Mouse (Mus musculus) limb, embryonic 14.5 days (tissue): ENCODE results near the gene Ctnnd1. TPM values are rescaled to one million over a fixed set of nuclear protein-coding genes. Genes with fewer than 3 reads are reported as not detected.

Experiments
- ATAC-seq: fragments of 200-750 bp; cut with Nextera tagmentation; 2 replicates; pipeline ENCODE4 v1.8.0; 2017; ENCODE audit warnings: low read depth, moderate number of reproducible peaks, moderate TSS enrichment; ENCODE audit not compliant: low FRiP score
- DNase-seq: peaks from one replicate; pipeline ENCODE4 v3.0.0-alpha.2; 2015; ENCODE audit warnings: low spot score
- H3K27ac ChIP-seq: fragments of 300-500 bp; sonication (generic); replicated peaks from 2 replicates; pipeline ENCODE4 v1.5.1; 2014; ENCODE audit warnings: low read depth, mild to moderate bottlenecking, low read length, moderate library complexity, mixed read lengths
- H3K27me3 ChIP-seq: fragments of 300-500 bp; sonication (generic); 2 replicates; pipeline ENCODE4 v1.6.1; 2014; ENCODE audit warnings: low read length, mixed read lengths; ENCODE audit not compliant: control insufficient read depth, insufficient read depth
- H3K36me3 ChIP-seq: fragments of 300-500 bp; sonication (generic); 2 replicates; pipeline ENCODE4 v1.6.1; 2014; ENCODE audit warnings: mild to moderate bottlenecking, low read length, moderate library complexity, mixed read lengths; ENCODE audit not compliant: control insufficient read depth, insufficient read depth
- H3K4me1 ChIP-seq: fragments of 300-500 bp; sonication (generic); 2 replicates; pipeline ENCODE4 v1.6.1; 2014; ENCODE audit warnings: antibody characterized with exemption, low read length, mixed read lengths; ENCODE audit not compliant: control insufficient read depth, insufficient read depth
- H3K4me2 ChIP-seq: fragments of 300-500 bp; sonication (generic); replicated peaks from 2 replicates; pipeline ENCODE4 v1.6.1; 2014; ENCODE audit warnings: low read depth, mild to moderate bottlenecking, low read length, moderate library complexity; ENCODE audit not compliant: severe bottlenecking
- H3K4me3 ChIP-seq: fragments of 300-500 bp; sonication (generic); replicated peaks from 2 replicates; pipeline ENCODE4 v1.5.1; 2014; ENCODE audit warnings: low read length
- H3K9ac ChIP-seq: fragments of 300-500 bp; sonication (generic); 2 replicates; pipeline ENCODE4 v1.6.1; 2014; ENCODE audit warnings: mild to moderate bottlenecking, low read depth, low read length, moderate library complexity; ENCODE audit not compliant: severe bottlenecking
- H3K9me3 ChIP-seq: fragments of 300-500 bp; sonication (generic); 2 replicates; pipeline ENCODE4 v1.6.1; 2016; ENCODE audit warnings: low read length; ENCODE audit not compliant: control insufficient read depth
- POLR2A ChIP-seq: fragments of 200-500 bp; IDR thresholded peaks from 2 replicates; pipeline ENCODE4 v1.8.0; 2012; ENCODE audit warnings: inconsistent platforms, mild to moderate bottlenecking, moderate library complexity, borderline replicate concordance; ENCODE audit not compliant: insufficient read depth, insufficient read length; ENCODE audit errors: extremely low read depth
- WGBS: fragments of 180-500 bp; shearing (Covaris S2); extraction: QIAGEN DNeasy Blood & Tissue Kit; methylation state at CpG from one replicate; pipeline ENCODE4 v1.1.7; 2014; 5-methylcytosine and 5-hydroxymethylcytosine counted together
- polyA plus RNA-seq, 2 experiments: library from polyadenylated mRNA; depleted of rRNA in 1 of 2; stranded (reverse) in 1 of 2; unstranded in 1 of 2; fragments of >200 nt; fragmentation: Nextera tagmentation in 1 of 2; extraction: Ambion mirVana in 1 of 2; gene quantifications; 2 replicates each; pipeline versions ENCODE4 v1.2.1 to v1.2.3; 2012 to 2014

Ctnnd1 gene
- polyA plus RNA-seq, 2 experiments: 46.0 to 85.0 TPM

DNA sequence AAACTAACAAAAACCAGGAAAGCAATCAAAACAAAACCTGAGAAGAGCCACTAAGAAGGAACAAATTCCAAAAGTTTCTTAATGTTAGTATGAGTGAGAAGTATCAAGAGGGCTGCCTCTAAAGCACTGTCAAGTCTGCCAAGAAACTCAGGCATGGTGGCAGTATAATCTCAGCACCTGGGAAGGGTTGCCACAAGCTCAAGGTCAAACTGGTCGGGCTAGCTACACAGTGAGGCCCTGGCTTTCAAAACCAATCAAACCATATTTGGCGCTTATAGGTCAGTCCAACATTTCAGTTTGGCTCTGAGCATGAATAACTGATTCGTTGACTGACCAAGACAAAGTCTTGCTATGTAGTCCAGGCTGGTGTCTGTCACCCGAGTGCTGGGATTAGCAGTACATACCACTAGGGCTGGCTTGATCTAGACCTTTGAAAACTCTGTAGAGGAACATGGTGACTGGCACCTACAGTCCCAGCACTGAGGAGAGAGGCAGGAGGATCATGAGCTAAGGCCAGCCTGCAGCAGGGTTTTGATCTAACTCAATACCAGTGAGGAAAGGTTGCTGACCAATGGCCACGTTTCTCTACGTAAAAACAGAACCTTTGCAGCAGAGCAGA is 51.2 kb downstream of the Ctnnd1 start:
- H3K27ac ChIP-seq: no peak overlapping the region
- H3K9me3 ChIP-seq: no peaks in the 10 kb centered on the region
- H3K9ac ChIP-seq: no peak overlapping the region
- no peak for DNase-seq
- no peaks in the 10 kb centered on the region for H3K27me3 ChIP-seq
- ATAC-seq: no peak
- H3K4me1 ChIP-seq: no peaks in the 10 kb centered on the region
- WGBS: 93% methylated on average over 6 of the region's 6 CpGs
- TF ChIP-seq POLR2A: no peak
- H3K4me2 ChIP-seq: no peak overlapping the region
- peaks cover 70% of the 10 kb centered on the region for H3K36me3 ChIP-seq
- H3K4me3 ChIP-seq: no peak overlapping the region

DNA sequence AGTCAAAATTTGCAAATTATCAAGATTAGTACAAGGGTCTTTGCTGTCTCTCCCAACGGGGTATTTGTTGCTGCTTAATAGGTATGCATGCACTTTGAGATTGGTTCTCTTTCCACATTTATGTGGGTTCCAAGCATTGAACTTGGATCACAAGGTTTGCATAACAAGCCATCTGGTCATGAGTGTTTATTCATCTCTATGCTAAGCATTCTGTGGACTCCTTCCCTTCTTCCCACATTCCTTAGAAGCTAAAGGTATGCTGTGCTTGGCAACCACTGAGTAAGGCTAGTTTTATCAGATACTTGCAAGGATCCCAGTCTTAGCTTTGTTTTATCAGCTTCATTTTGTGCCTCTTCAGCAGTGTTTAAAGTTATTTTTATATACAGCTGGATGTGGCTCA is 53.4 kb downstream of the Ctnnd1 start:
- Histone ChIP-seq H3K27ac (no peak overlapping the region), H3K4me1 (no peaks in the 10 kb centered on the region), H3K27me3 (no peaks in the 10 kb centered on the region), H3K9me3 (no peaks in the 10 kb centered on the region), H3K4me3 (no peak overlapping the region), H3K4me2 (no peak overlapping the region), H3K9ac (no peak overlapping the region), H3K36me3 (peaks cover 55% of the 10 kb centered on the region)
- WGBS: 89% methylated on average over 1 of the region's 1 CpGs
- TF ChIP-seq POLR2A: no peak
- DNase-seq (no peak), ATAC-seq (no peak)

DNA sequence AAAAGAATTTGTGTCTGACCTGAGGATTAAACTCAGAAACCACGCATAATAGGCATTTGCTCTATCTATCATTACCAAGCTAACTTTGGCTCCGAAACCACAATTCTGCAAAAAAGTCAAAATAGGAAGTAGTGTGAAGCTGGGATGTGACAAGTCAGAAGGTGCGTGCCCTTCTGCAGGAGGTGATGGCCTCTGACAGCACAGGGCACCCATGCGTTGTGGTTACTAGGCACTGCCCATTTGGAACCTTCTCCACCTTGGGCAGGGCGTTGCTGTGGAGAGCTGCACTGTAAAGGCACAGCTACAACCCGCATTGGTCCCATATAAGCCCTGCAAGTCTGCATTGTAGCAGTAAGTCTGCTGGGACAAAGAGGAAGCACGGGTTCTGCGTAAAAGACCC is 57.8 kb downstream of the Ctnnd1 start:
- no peaks in the 10 kb centered on the region for H3K27me3 ChIP-seq
- no peak for TF ChIP-seq POLR2A
- H3K27ac ChIP-seq: no peak overlapping the region
- H3K4me1 ChIP-seq: no peaks in the 10 kb centered on the region
- peaks cover 24% of the 10 kb centered on the region for H3K36me3 ChIP-seq
- no peak overlapping the region for H3K9ac ChIP-seq
- no peak overlapping the region for H3K4me2 ChIP-seq
- no peak for DNase-seq
- no peak overlapping the region for H3K4me3 ChIP-seq
- no peaks in the 10 kb centered on the region for H3K9me3 ChIP-seq
- WGBS: 92% methylated on average over 8 of the region's 8 CpGs
- ATAC-seq: no peak

DNA sequence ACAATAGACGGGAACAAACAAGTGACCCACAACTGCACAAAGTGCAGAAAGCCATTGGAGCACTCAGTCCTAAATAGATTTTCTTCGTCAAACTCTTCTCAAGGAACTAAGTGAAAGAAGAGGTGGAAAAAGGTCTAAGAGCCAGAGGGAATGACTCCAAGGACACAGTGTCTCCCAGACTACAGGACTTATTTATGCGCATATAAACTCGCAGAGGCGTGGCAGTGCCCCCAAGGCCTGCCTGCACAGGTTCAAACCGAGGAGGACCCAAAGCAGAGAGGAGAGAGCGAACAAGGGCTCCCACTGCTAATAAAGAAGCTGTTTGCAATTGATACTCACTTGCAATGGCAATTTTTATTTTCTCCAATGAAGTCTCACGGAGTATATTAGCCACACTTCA is 64.9 kb downstream of the Ctnnd1 start:
- WGBS: 85% methylated on average over 8 of the region's 8 CpGs
- DNase-seq: no peak
- Histone ChIP-seq H3K4me3 (no peak overlapping the region), H3K9me3 (no peaks in the 10 kb centered on the region), H3K27ac (no peak overlapping the region), H3K27me3 (no peaks in the 10 kb centered on the region), H3K9ac (no peak overlapping the region), H3K4me2 (no peak overlapping the region), H3K36me3 (no peaks in the 10 kb centered on the region; the same call in 1 of the 2 replicates), H3K4me1 (no peaks in the 10 kb centered on the region)
- TF ChIP-seq POLR2A: no peak
- ATAC-seq: no peak

DNA sequence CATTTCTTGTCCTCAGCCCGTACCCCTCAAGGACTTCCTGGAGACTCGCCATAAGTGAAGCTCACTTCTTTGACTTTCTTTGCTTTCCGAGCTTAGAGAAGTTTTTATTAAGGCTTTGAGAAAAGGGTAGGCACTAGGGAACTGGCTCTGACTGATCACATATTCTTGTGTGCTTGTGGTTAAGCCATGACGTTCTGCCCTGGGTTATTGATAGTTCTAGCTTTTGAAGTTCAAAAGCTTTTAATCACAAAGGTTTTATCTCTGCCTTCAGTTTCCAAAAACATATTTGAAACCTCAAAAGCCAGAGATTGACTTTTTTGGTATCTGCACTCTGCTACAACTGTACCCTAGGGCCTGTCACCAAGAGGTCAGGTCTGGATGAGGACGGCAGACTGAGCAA is 68.3 kb downstream of the Ctnnd1 start:
- DNase-seq: no peak
- H3K4me3 ChIP-seq: no peak overlapping the region
- H3K9ac ChIP-seq: no peak overlapping the region
- H3K4me1 ChIP-seq: no peaks in the 10 kb centered on the region
- H3K4me2 ChIP-seq: no peak overlapping the region
- 76% methylated on average over 5 of the region's 5 CpGs for WGBS
- no peaks in the 10 kb centered on the region for H3K36me3 ChIP-seq
- no peak for ATAC-seq
- no peaks in the 10 kb centered on the region for H3K27me3 ChIP-seq
- H3K9me3 ChIP-seq: no peaks in the 10 kb centered on the region
- H3K27ac ChIP-seq: no peak overlapping the region
- TF ChIP-seq POLR2A: no peak

DNA sequence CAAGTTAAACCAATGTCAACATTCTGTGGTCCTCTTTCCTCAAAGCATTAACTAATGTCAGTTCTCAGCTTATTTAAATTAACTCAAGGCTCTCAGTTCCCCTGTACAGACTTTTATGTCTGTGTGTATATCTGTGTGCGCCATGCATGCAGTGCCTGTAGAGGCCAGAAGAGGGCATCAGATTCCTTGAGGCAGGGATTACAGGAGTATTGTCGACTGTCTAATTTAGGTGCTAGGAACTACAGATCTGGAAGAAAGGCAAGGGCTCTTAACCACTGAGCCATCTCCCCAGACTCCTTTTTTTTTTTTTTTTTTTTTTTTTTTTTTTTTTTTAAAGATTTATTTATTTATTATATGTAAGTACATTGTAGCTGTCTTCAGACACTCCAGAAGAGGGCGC is 69.4 kb downstream of the Ctnnd1 start:
- Histone ChIP-seq H3K9ac (no peak overlapping the region), H3K27me3 (no peaks in the 10 kb centered on the region), H3K36me3 (no peaks in the 10 kb centered on the region), H3K4me3 (no peak overlapping the region), H3K27ac (no peak overlapping the region), H3K4me2 (no peak overlapping the region), H3K9me3 (no peaks in the 10 kb centered on the region), H3K4me1 (no peaks in the 10 kb centered on the region)
- WGBS: 82% methylated on average over 2 of the region's 3 CpGs
- no peak for TF ChIP-seq POLR2A
- DNase-seq (no peak), ATAC-seq (no peak)
